Mouse (Mus musculus) lung, embryonic 16.5 days (tissue): ENCODE data around the gene Mxra8. TPM values are rescaled to one million over a fixed set of nuclear protein-coding genes. Genes with fewer than 3 reads are reported as not detected.

Experiments used
- ATAC-seq: fragments of 200-750 bp; cut with Nextera tagmentation; 2 replicates; pipeline ENCODE4 v1.8.0; 2017; ENCODE audit warnings: low read depth, mild to moderate bottlenecking, moderate library complexity
- H3K27ac ChIP-seq: fragments of 300-500 bp; sonication (generic); 2 replicates; pipeline ENCODE4 v1.5.1; 2014; ENCODE audit warnings: mild to moderate bottlenecking, control low read depth, low read length
- H3K27me3 ChIP-seq: fragments of 300-500 bp; sonication (generic); 2 replicates; pipeline ENCODE4 v1.6.1; 2014; ENCODE audit warnings: low read depth, low read length, mixed read lengths; ENCODE audit not compliant: control insufficient read depth, insufficient read depth
- H3K36me3 ChIP-seq: fragments of 300-500 bp; sonication (generic); 2 replicates; pipeline ENCODE4 v1.6.1; 2014; ENCODE audit warnings: low read length; ENCODE audit not compliant: control insufficient read depth, insufficient read depth
- H3K4me1 ChIP-seq: fragments of 300-500 bp; sonication (generic); replicated peaks from 2 replicates; pipeline ENCODE4 v1.6.1; 2014; ENCODE audit warnings: low read length, mixed read lengths; ENCODE audit not compliant: control insufficient read depth, insufficient read depth
- H3K4me2 ChIP-seq: fragments of 300-500 bp; sonication (generic); 2 replicates; pipeline ENCODE4 v1.6.1; 2014; ENCODE audit warnings: low read depth, low read length, control low read depth
- H3K4me3 ChIP-seq: fragments of 300-500 bp; sonication (generic); 2 replicates; pipeline ENCODE4 v1.5.1; 2014; ENCODE audit warnings: mild to moderate bottlenecking, low read length, control low read depth
- H3K9ac ChIP-seq: fragments of 300-500 bp; sonication (generic); 2 replicates; pipeline ENCODE4 v1.6.1; 2014; ENCODE audit warnings: low read length, control low read depth
- H3K9me3 ChIP-seq: fragments of 300-500 bp; sonication (generic); 2 replicates; pipeline ENCODE4 v1.6.1; 2016; ENCODE audit warnings: low read length; ENCODE audit not compliant: control insufficient read depth
- WGBS: fragments of 180-500 bp; shearing (Covaris S2); extraction: QIAGEN DNeasy Blood & Tissue Kit; methylation state at CpG from one replicate; pipeline ENCODE4 v1.1.7; 2014; 5-methylcytosine and 5-hydroxymethylcytosine counted together
- polyA plus RNA-seq: library from polyadenylated mRNA; unstranded; fragments of >200 nt; fragmentation: Nextera tagmentation; extraction: Ambion mirVana; gene quantifications from 2 replicates; pipeline ENCODE4 v1.2.1, GENCODE M21; 2015

The Mxra8 gene
- polyA plus RNA-seq, 1 experiment from 2014 or later = 246 TPM

- 38% methylated on average over 38 of the region's 38 CpGs for WGBS
- Histone ChIP-seq H3K27ac (no peak overlapping the region), H3K4me3 (peak overlapping the region; percentile 67), H3K4me1 (peaks cover 41% of the 10 kb centered on the region), H3K4me2 (peak overlapping the region; percentile 92), H3K27me3 (peaks cover 8% of the 10 kb centered on the region), H3K36me3 (peaks cover 13% of the 10 kb centered on the region), H3K9ac (no peak overlapping the region; the same call in 1 of the 2 replicates), H3K9me3 (no peaks in the 10 kb centered on the region)
- no peak for ATAC-seq
These were observed 2.3 kb downstream of the Mxra8 start for GRCm38 (mm10) chr4:155841651-155842270.

GRCm38 (mm10) chr4:155843231-155843630, 3.8 kb downstream of the Mxra8 start:
- 92% methylated on average over 5 of the region's 5 CpGs for WGBS
- Histone ChIP-seq H3K9me3 (no peaks in the 10 kb centered on the region), H3K4me2 (no peak overlapping the region), H3K36me3 (peaks cover 13% of the 10 kb centered on the region), H3K27me3 (peaks cover 8% of the 10 kb centered on the region), H3K9ac (no peak overlapping the region), H3K4me1 (peaks cover 33% of the 10 kb centered on the region), H3K27ac (no peak overlapping the region), H3K4me3 (no peak overlapping the region)
- ATAC-seq = no peak

- peaks cover 19% of the 10 kb centered on the region for H3K4me1 ChIP-seq
- H3K4me3 ChIP-seq = peak within 1 kb of the TSS; percentile 91
- peak within 1 kb of the TSS; percentile 81 for H3K4me2 ChIP-seq
- 2% methylated on average over 43 of the region's 65 CpGs for WGBS
- H3K9me3 ChIP-seq = no peaks in the 10 kb centered on the region
- H3K27me3 ChIP-seq = no peaks in the 10 kb centered on the region
- H3K36me3 ChIP-seq = peaks cover 8% of the 10 kb centered on the region
- H3K27ac ChIP-seq = peak within 1 kb of the TSS; percentile 63
- peak; percentile 95 for ATAC-seq
- H3K9ac ChIP-seq = peak within 1 kb of the TSS; percentile 91
These were observed 7.5 kb downstream of the Mxra8 start, which contains the start of gene Dvl1 for GRCm38 (mm10) chr4:155846871-155847578. Dvl1 (plus strand) TSS chr4:155847402.

GRCm38 (mm10) chr4:155847591-155848352, 8.3 kb downstream of the Mxra8 start:
- H3K4me3 ChIP-seq = peak overlapping the region; percentile 91
- no peaks in the 10 kb centered on the region for H3K27me3 ChIP-seq
- 2% methylated on average over 66 of the region's 69 CpGs for WGBS
- H3K9ac ChIP-seq = peak overlapping the region; percentile 91
- H3K4me1 ChIP-seq = peaks cover 19% of the 10 kb centered on the region
- H3K4me2 ChIP-seq = peak overlapping the region; percentile 72
- no peaks in the 10 kb centered on the region for H3K9me3 ChIP-seq
- peaks cover 3% of the 10 kb centered on the region for H3K36me3 ChIP-seq
- peak; percentile 51; the same call in 1 of the 2 replicates for ATAC-seq
- peak overlapping the region; percentile 63 for H3K27ac ChIP-seq

GRCm38 (mm10) chr4:155848434-155849095, 9.1 kb downstream of the Mxra8 start:
- no peaks in the 10 kb centered on the region for H3K9me3 ChIP-seq
- WGBS = 56% methylated on average over 7 of the region's 7 CpGs
- ATAC-seq = no peak
- H3K4me3 ChIP-seq = peak overlapping the region; percentile 91
- H3K4me2 ChIP-seq = peak overlapping the region; percentile 72
- no peaks in the 10 kb centered on the region for H3K27me3 ChIP-seq
- H3K4me1 ChIP-seq = peaks cover 19% of the 10 kb centered on the region
- H3K36me3 ChIP-seq = peaks cover 2% of the 10 kb centered on the region; the same call in 1 of the 2 replicates
- H3K9ac ChIP-seq = peak overlapping the region; percentile 91
- no peak overlapping the region for H3K27ac ChIP-seq

GRCm38 (mm10) chr4:155849391-155849790, 9.9 kb downstream of the Mxra8 start:
- H3K4me3 ChIP-seq = no peak overlapping the region
- no peak overlapping the region for H3K9ac ChIP-seq
- H3K4me1 ChIP-seq = peaks cover 19% of the 10 kb centered on the region
- H3K27me3 ChIP-seq = no peaks in the 10 kb centered on the region
- peaks cover 5% of the 10 kb centered on the region; the same call in 1 of the 2 replicates for H3K36me3 ChIP-seq
- no peak for ATAC-seq
- WGBS = 85% methylated on average over 2 of the region's 2 CpGs
- no peak overlapping the region for H3K27ac ChIP-seq
- H3K9me3 ChIP-seq = no peaks in the 10 kb centered on the region
- no peak overlapping the region for H3K4me2 ChIP-seq

- Histone ChIP-seq H3K9me3 (no peaks in the 10 kb centered on the region), H3K27me3 (no peaks in the 10 kb centered on the region), H3K9ac (no peak overlapping the region), H3K4me3 (no peak overlapping the region), H3K36me3 (peaks cover 9% of the 10 kb centered on the region), H3K27ac (no peak overlapping the region), H3K4me2 (no peak overlapping the region), H3K4me1 (peaks cover 19% of the 10 kb centered on the region)
- WGBS = 93% methylated on average over 3 of the region's 3 CpGs
- ATAC-seq = no peak
These were observed 10.4 kb downstream of the Mxra8 start for GRCm38 (mm10) chr4:155849792-155850451.

GRCm38 (mm10) chr4:155851368-155851767, 11.9 kb downstream of the Mxra8 start:
- peaks cover 19% of the 10 kb centered on the region for H3K36me3 ChIP-seq
- peaks cover 19% of the 10 kb centered on the region for H3K4me1 ChIP-seq
- H3K9me3 ChIP-seq = no peaks in the 10 kb centered on the region
- no peak for ATAC-seq
- H3K4me2 ChIP-seq = no peak overlapping the region
- no peaks in the 10 kb centered on the region for H3K27me3 ChIP-seq
- no peak overlapping the region for H3K27ac ChIP-seq
- no peak overlapping the region for H3K4me3 ChIP-seq
- H3K9ac ChIP-seq = no peak overlapping the region
- 88% methylated on average over 3 of the region's 3 CpGs for WGBS
